Mouse (Mus musculus) hindbrain, embryonic 13.5 days (tissue): ENCODE data around the gene Krt78. TPM values are rescaled to one million over a fixed set of nuclear protein-coding genes. Genes with fewer than 3 reads are reported as not detected.

Experiments used
- ATAC-seq: fragments of 200-750 bp; cut with Nextera tagmentation; 2 replicates; pipeline ENCODE4 v1.8.0; 2017; ENCODE audit warnings: moderate TSS enrichment; ENCODE audit not compliant: low FRiP score
- H3K27ac ChIP-seq: fragments of 300-500 bp; sonication (generic); 2 replicates; pipeline ENCODE4 v1.5.1; 2015; ENCODE audit warnings: inconsistent platforms, mild to moderate bottlenecking, moderate library complexity
- H3K27me3 ChIP-seq: fragments of 300-500 bp; sonication (generic); 2 replicates; pipeline ENCODE4 v1.6.1; 2015; ENCODE audit warnings: mild to moderate bottlenecking, inconsistent platforms
- H3K36me3 ChIP-seq: fragments of 300-500 bp; sonication (generic); 2 replicates; pipeline ENCODE4 v1.6.1; 2015; ENCODE audit warnings: mild to moderate bottlenecking, inconsistent platforms
- H3K4me1 ChIP-seq: fragments of 300-500 bp; sonication (generic); replicated peaks from 2 replicates; pipeline ENCODE4 v1.6.1; 2015; ENCODE audit warnings: inconsistent platforms
- H3K4me2 ChIP-seq: fragments of 300-500 bp; sonication (generic); 2 replicates; pipeline ENCODE4 v1.6.1; 2015; ENCODE audit warnings: inconsistent platforms, mild to moderate bottlenecking, moderate library complexity
- H3K4me3 ChIP-seq: fragments of 300-500 bp; sonication (generic); 2 replicates; pipeline ENCODE4 v1.5.1; 2015; ENCODE audit warnings: mild to moderate bottlenecking, inconsistent platforms
- H3K9ac ChIP-seq: fragments of 300-500 bp; sonication (generic); 2 replicates; pipeline ENCODE4 v1.6.1; 2015; ENCODE audit warnings: mild to moderate bottlenecking, inconsistent platforms
- H3K9me3 ChIP-seq: fragments of 300-500 bp; sonication (generic); 2 replicates; pipeline ENCODE4 v1.6.1; 2016; ENCODE audit warnings: inconsistent platforms
- WGBS: fragments of 180-500 bp; shearing (Covaris S2); methylation state at CpG from one replicate; pipeline ENCODE4 v1.1.7; 2015; 5-methylcytosine and 5-hydroxymethylcytosine counted together
- polyA plus RNA-seq: library from polyadenylated mRNA; unstranded; fragments of >200 nt; fragmentation: Nextera tagmentation; extraction: Ambion mirVana; gene quantifications from 2 replicates; pipeline ENCODE4 v1.2.1, GENCODE M21; 2015

Gene Krt78
- polyA plus RNA-seq, 1 experiment from 2014 or later, result not detected

DNA sequence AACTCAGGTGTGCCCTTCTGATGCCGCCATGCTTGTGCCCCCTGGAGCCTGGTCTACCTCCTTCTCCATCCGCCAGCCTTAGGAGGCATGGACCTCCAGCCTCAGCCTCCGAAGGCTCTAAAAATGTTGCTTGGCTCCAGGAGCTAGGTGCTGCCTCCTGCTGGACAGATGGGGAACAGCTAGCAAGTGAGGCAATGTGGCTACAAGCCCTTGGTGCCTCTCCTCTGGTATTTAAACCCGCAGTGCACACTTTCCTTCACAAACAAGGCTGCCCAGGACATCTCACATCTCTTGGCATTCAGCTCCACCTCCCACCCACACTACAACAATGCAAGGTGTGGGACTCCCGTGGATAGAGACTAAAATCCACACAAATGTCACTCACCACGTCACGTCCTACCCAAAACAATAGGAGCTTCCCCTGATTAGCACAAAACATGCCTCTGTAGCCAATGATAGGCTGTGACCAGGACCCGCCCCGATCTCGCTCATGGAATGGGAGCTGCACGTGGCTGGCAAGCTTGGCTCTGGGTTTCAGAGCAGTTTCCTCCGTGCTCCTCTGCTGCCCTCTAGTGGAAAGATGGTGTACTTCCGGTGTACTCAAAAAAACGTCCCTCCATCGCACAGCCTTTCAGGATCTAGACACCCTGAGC, 30.0 kb upstream of the Krt78 start:
- H3K9ac ChIP-seq, result peak overlapping the region; percentile 49
- peak; percentile 96 for ATAC-seq
- WGBS, result 2% methylated on average over 15 of the region's 15 CpGs
- peaks cover 8% of the 10 kb centered on the region; the same call in 1 of the 2 replicates for H3K4me1 ChIP-seq
- H3K4me3 ChIP-seq, result peak overlapping the region; percentile 29
- no peaks in the 10 kb centered on the region for H3K36me3 ChIP-seq
- peak overlapping the region; percentile 85 for H3K27ac ChIP-seq
- no peaks in the 10 kb centered on the region for H3K9me3 ChIP-seq
- H3K4me2 ChIP-seq, result peak overlapping the region; percentile 50
- peaks cover 5% of the 10 kb centered on the region for H3K27me3 ChIP-seq

DNA sequence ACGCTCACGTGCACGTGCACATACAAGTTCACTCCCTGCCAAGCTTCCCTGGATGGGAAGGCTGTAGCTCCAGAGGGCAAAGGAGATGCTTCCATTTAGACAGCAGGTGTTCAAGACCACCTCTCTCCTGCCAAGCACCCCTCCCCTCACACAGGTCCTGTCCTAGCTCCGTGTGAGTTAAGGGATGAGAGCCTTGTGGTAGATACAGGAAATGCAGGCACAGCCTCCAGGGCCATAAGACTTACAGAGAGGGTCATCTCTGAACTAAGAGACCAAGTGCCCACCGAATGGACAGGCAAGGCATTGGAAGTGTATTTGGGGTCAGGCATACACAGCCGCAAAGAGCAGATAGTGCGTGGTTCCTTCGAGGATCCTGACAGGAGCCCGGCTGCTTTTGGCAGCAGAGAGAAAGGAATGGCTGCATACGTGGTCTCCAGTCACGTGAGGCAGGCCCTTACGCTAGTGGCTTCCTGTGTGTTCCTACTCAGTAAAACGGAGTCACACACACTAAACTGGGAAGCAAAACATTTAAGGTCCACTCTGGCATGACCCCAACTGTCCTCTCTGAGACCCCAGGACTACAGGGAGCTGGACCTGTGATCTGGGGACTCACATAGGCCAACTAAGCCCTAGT, 29.3 kb upstream of the Krt78 start:
- H3K9me3 ChIP-seq, result no peaks in the 10 kb centered on the region
- H3K36me3 ChIP-seq, result no peaks in the 10 kb centered on the region
- peak overlapping the region; percentile 50 for H3K4me2 ChIP-seq
- peak overlapping the region; percentile 29; the same call in 1 of the 2 replicates for H3K4me3 ChIP-seq
- peak overlapping the region; percentile 85 for H3K27ac ChIP-seq
- 82% methylated on average over 13 of the region's 13 CpGs for WGBS
- no peak for ATAC-seq
- peaks cover 8% of the 10 kb centered on the region; the same call in 1 of the 2 replicates for H3K4me1 ChIP-seq
- peak overlapping the region; percentile 43 for H3K9ac ChIP-seq
- H3K27me3 ChIP-seq, result 0 out of 2 replicates have a peak, but pooled peaks cover 4% of the 10 kb centered on the region

DNA sequence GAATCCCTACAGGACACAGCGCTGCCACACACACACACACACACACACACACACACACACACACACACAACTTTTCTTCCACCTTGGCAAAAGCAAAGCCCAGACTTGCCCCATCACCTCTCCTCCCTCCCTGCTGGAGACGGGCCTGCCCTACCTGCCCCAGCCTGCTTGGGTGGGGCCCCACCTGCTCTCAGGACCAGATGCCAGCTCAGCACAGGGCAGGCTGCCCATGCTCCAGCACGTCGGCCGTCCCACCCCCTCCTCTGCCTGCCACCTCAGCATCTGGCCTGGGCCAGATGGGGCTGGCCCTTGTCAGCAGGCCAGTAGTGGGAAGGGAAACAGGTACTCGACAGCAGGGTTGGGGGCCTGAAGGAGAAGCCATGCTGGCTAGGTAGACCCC, 26.8 kb upstream of the Krt78 start:
- WGBS, result 68% methylated on average over 6 of the region's 6 CpGs
- H3K27me3 ChIP-seq, result 0 out of 2 replicates have a peak, but pooled peaks cover 6% of the 10 kb centered on the region
- H3K9me3 ChIP-seq, result no peaks in the 10 kb centered on the region
- H3K36me3 ChIP-seq, result no peaks in the 10 kb centered on the region
- no peak overlapping the region for H3K27ac ChIP-seq
- ATAC-seq, result no peak
- H3K4me2 ChIP-seq, result no peak overlapping the region
- H3K4me1 ChIP-seq, result peaks cover 19% of the 10 kb centered on the region
- 0 out of 2 replicates have a peak overlapping the region, but pooled peaks have one; percentile 5 for H3K9ac ChIP-seq
- H3K4me3 ChIP-seq, result no peak overlapping the region

DNA sequence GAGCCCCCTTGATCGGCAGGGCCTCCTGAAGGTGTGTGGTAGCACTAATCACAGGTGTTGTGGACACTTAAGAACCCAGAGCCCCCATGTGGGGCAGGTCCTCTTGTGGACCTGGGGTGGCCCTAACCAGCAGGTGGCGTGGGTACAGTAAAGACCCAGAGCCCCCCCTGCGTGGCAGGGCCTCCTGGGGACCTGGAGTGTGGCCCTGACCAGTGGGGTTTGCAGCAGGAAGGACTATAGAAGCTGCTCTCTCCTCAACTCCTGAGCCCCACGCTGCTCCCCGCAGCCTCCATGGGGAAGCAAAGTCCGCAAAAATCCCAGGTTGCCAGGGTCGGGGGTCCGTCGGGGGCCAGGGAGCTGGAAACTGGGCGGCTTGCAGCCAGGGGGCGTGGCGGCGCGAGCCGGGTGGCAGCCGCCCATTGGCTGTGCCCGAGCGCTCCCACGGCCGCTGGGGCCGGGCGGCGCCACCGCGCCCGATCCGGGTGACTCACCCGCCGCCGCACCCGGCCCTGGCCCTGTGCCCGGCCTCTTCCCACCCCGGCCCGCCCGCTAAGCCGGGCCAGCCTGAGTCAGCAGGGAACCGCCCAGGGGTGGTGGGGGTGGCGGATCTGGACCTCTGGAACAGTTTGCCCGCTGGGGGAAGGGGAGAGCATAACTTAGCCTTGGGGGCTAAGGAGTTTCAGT, 23.1 kb upstream of the Krt78 start:
- peaks cover 14% of the 10 kb centered on the region; the same call in 1 of the 2 replicates for H3K27me3 ChIP-seq
- peak overlapping the region; percentile 75 for H3K4me2 ChIP-seq
- H3K9me3 ChIP-seq, result no peaks in the 10 kb centered on the region
- H3K9ac ChIP-seq, result peak overlapping the region; percentile 72
- peak; percentile 80 for ATAC-seq
- 5% methylated on average over 20 of the region's 39 CpGs for whole genome bisulfite sequencing
- H3K36me3 ChIP-seq, result no peaks in the 10 kb centered on the region
- peaks cover 18% of the 10 kb centered on the region for H3K4me1 ChIP-seq
- no peak overlapping the region for H3K27ac ChIP-seq
- peak overlapping the region; percentile 43 for H3K4me3 ChIP-seq

DNA sequence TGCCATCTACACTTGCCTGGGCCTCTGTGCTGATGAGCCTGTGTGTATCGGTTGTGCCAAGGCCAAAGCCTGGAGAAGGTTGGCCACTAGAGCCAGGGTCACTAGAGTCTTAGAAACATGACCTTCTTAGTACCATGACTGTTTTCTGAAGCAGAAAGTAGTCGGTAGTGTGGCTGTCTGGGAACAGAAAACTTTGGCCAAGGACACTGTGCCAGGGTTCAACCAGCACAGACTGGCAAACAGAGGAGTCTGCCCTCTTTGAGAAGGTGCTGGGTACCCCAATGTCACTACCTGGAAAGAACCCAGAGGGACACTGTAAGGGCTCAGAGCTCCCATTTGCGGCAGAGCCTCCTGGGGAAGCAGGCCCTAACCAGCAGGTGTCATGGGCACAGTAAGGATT, 22.6 kb upstream of the Krt78 start:
- H3K27ac ChIP-seq, result no peak overlapping the region

DNA sequence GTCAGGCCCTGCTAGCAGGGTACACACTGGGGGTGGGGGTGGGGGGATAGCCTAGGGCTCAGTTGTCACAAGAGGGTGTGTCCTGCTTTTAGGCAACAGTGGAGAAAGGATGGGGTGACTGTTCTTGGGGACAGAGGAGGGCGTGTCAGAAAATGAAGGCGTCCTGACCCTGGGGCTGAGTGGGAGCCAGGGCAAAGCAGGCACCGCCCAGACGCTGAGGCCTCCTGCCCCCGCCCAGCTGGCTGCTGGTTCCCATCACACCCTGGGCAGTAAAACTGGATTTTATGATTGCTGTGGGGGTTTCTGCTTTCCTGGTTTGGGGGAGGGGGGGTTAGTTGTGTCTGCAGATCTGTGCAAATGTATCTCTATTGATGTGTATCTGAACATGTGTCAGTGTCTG, 21.9 kb upstream of the Krt78 start:
- Histone ChIP-seq H3K27ac (no peak overlapping the region), H3K9me3 (no peaks in the 10 kb centered on the region), H3K4me1 (peaks cover 18% of the 10 kb centered on the region), H3K27me3 (peaks cover 23% of the 10 kb centered on the region; the same call in 1 of the 2 replicates), H3K4me2 (no peak overlapping the region), H3K4me3 (no peak overlapping the region), H3K9ac (no peak overlapping the region), H3K36me3 (no peaks in the 10 kb centered on the region)
- 70% methylated on average over 5 of the region's 5 CpGs for WGBS
- ATAC-seq, result no peak

More for the DNA sequence above, 22.6 kb upstream of the Krt78 start:
- H3K4me2 ChIP-seq, result peak overlapping the region; percentile 75
- H3K9me3 ChIP-seq, result no peaks in the 10 kb centered on the region
- peaks cover 18% of the 10 kb centered on the region for H3K4me1 ChIP-seq
- peaks cover 18% of the 10 kb centered on the region; the same call in 1 of the 2 replicates for H3K27me3 ChIP-seq
- H3K9ac ChIP-seq, result peak overlapping the region; percentile 72
- H3K36me3 ChIP-seq, result no peaks in the 10 kb centered on the region
- no peak for ATAC-seq
- WGBS, result 55% methylated on average over 3 of the region's 3 CpGs
- no peak overlapping the region; the same call in 1 of the 2 replicates for H3K4me3 ChIP-seq

DNA sequence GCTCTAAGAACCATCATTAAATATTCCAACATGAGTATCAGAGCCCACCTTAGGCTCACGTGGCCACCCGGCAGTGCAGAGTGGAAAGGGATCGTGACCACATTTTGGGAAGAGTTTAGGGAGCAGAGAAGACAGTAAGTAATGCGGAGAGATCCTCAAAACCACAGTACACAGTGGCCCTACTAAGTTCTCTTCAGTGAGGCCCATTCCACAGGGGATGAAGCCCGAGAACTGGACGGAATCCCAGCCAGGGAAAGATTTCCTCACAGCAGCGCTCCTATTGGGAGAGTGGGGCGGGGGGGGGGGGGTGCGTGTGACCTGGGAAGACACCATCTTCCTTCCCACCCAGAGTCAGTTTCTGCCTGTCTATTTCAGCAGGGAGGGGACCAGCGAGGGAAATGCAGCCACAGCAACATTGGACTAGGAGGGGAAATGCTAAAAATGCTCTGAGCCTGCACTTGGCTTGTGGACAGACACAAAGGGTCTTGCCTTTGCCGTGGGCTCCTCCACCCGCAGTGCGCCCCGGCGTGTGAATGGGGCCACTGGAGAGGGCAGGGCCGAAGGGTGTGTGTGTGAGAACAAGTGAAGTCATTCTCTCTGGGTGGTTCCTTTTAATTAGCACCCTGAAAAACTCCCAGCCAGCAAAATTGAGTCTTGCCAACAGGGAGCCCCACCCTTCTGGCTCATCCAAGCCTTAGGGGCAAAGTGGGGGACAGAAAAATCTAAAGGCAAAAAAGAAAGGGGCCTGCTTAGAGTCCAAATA, 20.2 kb upstream of the Krt78 start:
- Histone ChIP-seq H3K36me3 (no peaks in the 10 kb centered on the region), H3K9me3 (no peaks in the 10 kb centered on the region), H3K4me3 (no peak overlapping the region), H3K27me3 (peaks cover 25% of the 10 kb centered on the region; the same call in 1 of the 2 replicates), H3K4me2 (no peak overlapping the region), H3K9ac (no peak overlapping the region), H3K4me1 (peaks cover 18% of the 10 kb centered on the region), H3K27ac (no peak overlapping the region)
- no peak for ATAC-seq
- WGBS, result 57% methylated on average over 15 of the region's 16 CpGs

DNA sequence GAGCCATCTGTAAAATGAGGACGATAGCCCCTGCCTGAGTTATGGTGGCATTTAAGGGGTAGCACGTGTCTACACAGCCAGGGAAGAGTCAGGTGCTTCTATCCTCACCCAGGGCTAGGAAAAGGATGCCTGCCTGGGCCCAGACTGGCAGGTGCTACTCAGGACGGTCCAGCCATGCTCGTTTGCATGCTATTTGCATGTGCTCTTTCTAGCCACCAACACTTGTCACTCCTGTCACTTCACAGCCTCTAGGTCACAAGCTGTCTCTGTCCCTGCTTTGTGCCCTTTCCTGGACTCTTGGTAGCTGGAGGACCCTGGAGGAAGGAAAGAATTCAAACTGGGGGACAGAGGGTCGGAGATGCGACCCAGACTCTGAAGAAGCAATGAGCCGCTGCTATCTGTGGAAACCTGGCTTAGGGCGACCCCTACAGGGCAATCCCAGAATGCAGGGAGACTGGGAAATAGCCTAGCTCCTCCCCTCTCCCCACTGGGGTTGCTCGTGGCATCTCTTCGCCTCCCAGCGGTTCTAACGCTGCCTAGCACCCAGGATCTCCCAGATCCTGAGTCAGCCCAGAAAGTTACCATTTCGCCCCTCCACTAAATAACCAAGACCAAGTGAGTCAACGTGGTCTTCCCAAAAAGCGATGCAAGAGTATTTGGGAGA, 19.5 kb upstream of the Krt78 start:
- H3K27ac ChIP-seq, result no peak overlapping the region
- H3K4me1 ChIP-seq, result peaks cover 18% of the 10 kb centered on the region
- no peaks in the 10 kb centered on the region for H3K9me3 ChIP-seq
- no peak overlapping the region for H3K4me3 ChIP-seq
- H3K27me3 ChIP-seq, result peaks cover 25% of the 10 kb centered on the region; the same call in 1 of the 2 replicates
- no peaks in the 10 kb centered on the region for H3K36me3 ChIP-seq
- ATAC-seq, result peak; percentile 58
- H3K4me2 ChIP-seq, result no peak overlapping the region
- H3K9ac ChIP-seq, result no peak overlapping the region
- 10% methylated on average over 15 of the region's 15 CpGs for WGBS

DNA sequence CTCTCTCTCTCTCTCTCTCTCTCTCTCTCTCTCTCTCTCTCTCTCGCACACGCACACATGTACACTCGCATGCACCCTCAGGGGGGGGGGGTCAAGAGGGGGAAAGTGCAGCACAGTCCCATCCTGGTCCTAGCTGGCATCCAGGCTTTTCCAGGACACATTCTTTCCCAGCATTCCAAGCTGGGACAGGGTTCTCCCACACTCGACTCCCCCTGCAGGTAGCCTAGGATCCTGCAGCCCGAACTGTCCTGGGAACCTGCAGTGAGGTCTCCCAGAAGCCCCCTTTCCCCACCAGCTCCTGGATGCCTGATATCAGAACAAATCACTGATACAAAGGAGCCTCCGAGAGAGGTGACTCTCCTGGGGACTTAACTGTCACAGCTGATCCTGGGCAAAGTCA, 16.4 kb upstream of the Krt78 start:
- Histone ChIP-seq H3K4me3 (no peak overlapping the region), H3K9me3 (no peaks in the 10 kb centered on the region), H3K27me3 (peaks cover 17% of the 10 kb centered on the region; the same call in 1 of the 2 replicates), H3K27ac (no peak overlapping the region), H3K36me3 (no peaks in the 10 kb centered on the region), H3K4me2 (no peak overlapping the region), H3K9ac (no peak overlapping the region), H3K4me1 (peaks cover 4% of the 10 kb centered on the region)
- WGBS, result 11% methylated on average over 3 of the region's 6 CpGs
- no peak for ATAC-seq

DNA sequence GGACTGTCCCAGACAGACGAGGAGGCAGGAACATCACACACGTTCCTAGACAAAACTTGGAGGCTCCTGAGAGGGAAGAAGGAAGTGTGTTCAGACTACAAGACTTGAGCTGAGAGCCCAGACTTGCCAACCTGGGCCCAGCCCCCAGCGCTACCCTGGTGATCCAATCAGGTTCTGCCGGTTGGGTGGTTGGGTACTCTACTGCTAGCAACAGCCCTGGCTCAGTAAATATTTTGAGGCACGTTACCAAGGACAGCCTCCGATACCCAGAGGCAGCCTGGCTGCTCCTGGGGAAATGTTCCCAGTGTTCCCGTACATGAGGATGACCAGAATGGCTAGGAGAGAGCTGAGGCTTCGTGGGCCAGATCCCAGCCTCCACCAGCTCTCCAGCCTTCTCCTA, 12.7 kb upstream of the Krt78 start:
- H3K36me3 ChIP-seq, result no peaks in the 10 kb centered on the region
- 0 out of 2 replicates have a peak, but pooled peaks cover 9% of the 10 kb centered on the region for H3K27me3 ChIP-seq
- no peak overlapping the region for H3K9ac ChIP-seq
- no peak overlapping the region for H3K4me3 ChIP-seq
- no peaks in the 10 kb centered on the region for H3K4me1 ChIP-seq
- H3K4me2 ChIP-seq, result no peak overlapping the region
- 88% methylated on average over 8 of the region's 8 CpGs for WGBS
- no peaks in the 10 kb centered on the region for H3K9me3 ChIP-seq
- no peak overlapping the region for H3K27ac ChIP-seq
- no peak for ATAC-seq

DNA sequence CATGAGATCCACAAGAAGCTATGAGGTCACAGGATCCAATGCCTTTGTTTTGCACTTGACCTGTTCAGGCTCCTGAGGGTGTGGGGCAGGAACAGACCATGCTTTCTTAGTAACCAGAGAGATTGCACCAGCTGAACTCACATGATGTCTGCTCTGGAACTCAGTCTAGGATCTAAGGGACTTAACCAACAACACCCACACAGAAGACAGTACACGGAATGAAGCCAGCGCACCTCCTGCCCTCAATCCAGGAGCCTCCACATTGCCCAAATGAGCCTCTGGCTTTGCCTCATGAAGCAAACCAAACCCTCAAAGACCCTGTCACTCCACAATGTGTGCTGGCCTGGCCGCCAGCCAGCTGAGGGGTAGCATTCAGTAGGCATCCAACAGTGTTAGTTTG, 4.8 kb upstream of the Krt78 start:
- no peaks in the 10 kb centered on the region for H3K36me3 ChIP-seq

More for the DNA sequence above, 4.8 kb upstream of the Krt78 start:
- H3K9ac ChIP-seq, result no peak overlapping the region
- no peaks in the 10 kb centered on the region for H3K4me1 ChIP-seq
- no peak overlapping the region for H3K27ac ChIP-seq
- 87% methylated on average over 3 of the region's 3 CpGs for WGBS
- H3K27me3 ChIP-seq, result no peaks in the 10 kb centered on the region
- ATAC-seq, result no peak
- no peaks in the 10 kb centered on the region for H3K9me3 ChIP-seq
- no peak overlapping the region for H3K4me3 ChIP-seq
- no peak overlapping the region for H3K4me2 ChIP-seq
